Mouse (Mus musculus): ENCODE data around the gene Irf2bp2.
"Not testable (repeated sequence)": the region's sequence is repeated elsewhere in the genome, so short reads cannot be mapped to it uniquely, and the experiment has no call there.

Gene Irf2bp2

GRCm38 (mm10) chr8:126602641-126603040, 8.9 kb upstream of the Irf2bp2 start:
- DNase-seq (ENCODE audit: low spot score in 2 of 2): no peak

- DNase-seq (ENCODE audit: low spot score in 2 of 2): no peak
Measured at GRCm38 (mm10) chr8:126601325-126601724, 7.5 kb upstream of the Irf2bp2 start.

GRCm38 (mm10) chr8:126600816-126601243, 7.0 kb upstream of the Irf2bp2 start:
- DNase-seq (ENCODE audit: low spot score in 2 of 2): no peak

GRCm38 (mm10) chr8:126600388-126600787, 6.6 kb upstream of the Irf2bp2 start:
- DNase-seq (ENCODE audit: low spot score in 2 of 2): not testable (repeated sequence)

- no peak for DNase-seq (ENCODE audit: low spot score in 2 of 2)
Measured at GRCm38 (mm10) chr8:126599297-126599696, 5.5 kb upstream of the Irf2bp2 start.

- DNase-seq (ENCODE audit: low spot score in 2 of 2): no peak
Measured at GRCm38 (mm10) chr8:126598218-126598617, 4.4 kb upstream of the Irf2bp2 start.

- DNase-seq (ENCODE audit: low spot score in 2 of 2): no peak
Measured at GRCm38 (mm10) chr8:126596721-126597120, 2.9 kb upstream of the Irf2bp2 start.

- peak; percentile 85 to 87 for DNase-seq (ENCODE audit: low spot score in 2 of 2)
Measured at GRCm38 (mm10) chr8:126596097-126596634, 2.4 kb upstream of the Irf2bp2 start.

- peak in 1 of 2 experiments; percentile 53 for DNase-seq (ENCODE audit: low spot score in 2 of 2)
Measured at GRCm38 (mm10) chr8:126595204-126596061, 1.6 kb upstream of the Irf2bp2 start.

- DNase-seq (ENCODE audit: low spot score in 2 of 2): peak; percentile 99 to 100
Measured at GRCm38 (mm10) chr8:126594481-126595000, 755 bp upstream of the Irf2bp2 start.

GRCm38 (mm10) chr8:126592771-126593571, 815 bp downstream of the Irf2bp2 start:
- peak in 1 of 2 experiments; percentile 33 for DNase-seq (ENCODE audit: low spot score in 2 of 2)

GRCm38 (mm10) chr8:126592381-126592770, 1.4 kb downstream of the Irf2bp2 start:
- no peak for DNase-seq (ENCODE audit: low spot score in 2 of 2)

GRCm38 (mm10) chr8:126591821-126592268, 1.9 kb downstream of the Irf2bp2 start:
- DNase-seq (ENCODE audit: low spot score in 2 of 2): no peak

GRCm38 (mm10) chr8:126591141-126591820, 2.5 kb downstream of the Irf2bp2 start:
- no peak for DNase-seq (ENCODE audit: low spot score in 2 of 2)

GRCm38 (mm10) chr8:126590599-126590998, 3.2 kb downstream of the Irf2bp2 start:
- DNase-seq (ENCODE audit: low spot score in 2 of 2): no peak

GRCm38 (mm10) chr8:126590024-126590529, 3.7 kb downstream of the Irf2bp2 start:
- no peak for DNase-seq (ENCODE audit: low spot score in 2 of 2)

GRCm38 (mm10) chr8:126589507-126590023, 4.2 kb downstream of the Irf2bp2 start:
- no peak for DNase-seq (ENCODE audit: low spot score in 2 of 2)

- DNase-seq (ENCODE audit: low spot score in 2 of 2): no peak
Measured at GRCm38 (mm10) chr8:126588636-126589506, 4.9 kb downstream of the Irf2bp2 start.

GRCm38 (mm10) chr8:126587836-126588503, 5.8 kb downstream of the Irf2bp2 start:
- no peak for DNase-seq (ENCODE audit: low spot score in 2 of 2)
